Mouse (Mus musculus) MEL (cell line): ENCODE results near the gene Hsf2. TPM values are rescaled to one million over a fixed set of nuclear protein-coding genes. Genes with fewer than 3 reads are reported as not detected.
A peak's percentile ranks its signal among the peaks of the same experiment; 100 is the strongest.
"Not testable (repeated sequence)": the region's sequence is repeated elsewhere in the genome, so short reads cannot be mapped to it uniquely, and the experiment has no call there.

Source experiments
- DNase-seq: peaks from one replicate; pipeline ENCODE4 v3.0.0; 2011; ENCODE audit warnings: low read depth, low spot score
- H3K27ac ChIP-seq: 2 replicates; pipeline ENCODE4 v1.5.1; 2012; ENCODE audit warnings: low read depth, mild to moderate bottlenecking, control low read depth, low read length, moderate library complexity; ENCODE audit not compliant: control insufficient read depth
- H3K27me3 ChIP-seq, 2 experiments: fragments of 150-350 bp in 1 of 2; sonication (generic) in 1 of 2; 2 replicates each; pipeline ENCODE4 v1.6.1; 2012; ENCODE audit warnings: low read length in 2 of 2, mild to moderate bottlenecking in 2 of 2, improper control_type of control experiment in 1 of 2, moderate library complexity in 1 of 2; ENCODE audit not compliant: insufficient read depth in 2 of 2, control insufficient read depth in 1 of 2
- H3K36me3 ChIP-seq, 2 experiments: 2 replicates each; pipeline ENCODE4 v1.6.1; 2012 to 2014; ENCODE audit warnings: low read length in 2 of 2, improper control_type of control experiment in 1 of 2, inconsistent platforms in 1 of 2, mild to moderate bottlenecking in 1 of 2; ENCODE audit not compliant: insufficient read depth in 2 of 2, control insufficient read depth in 1 of 2
- H3K4me1 ChIP-seq, 2 experiments: fragments of 150-350 bp in 1 of 2; sonication (generic) in 1 of 2; 2 replicates each; pipeline ENCODE4 v1.6.1; 2012; ENCODE audit warnings: low read length in 2 of 2, improper control_type of control experiment in 1 of 2, mild to moderate bottlenecking in 1 of 2; ENCODE audit not compliant: insufficient read depth in 2 of 2, control insufficient read depth in 1 of 2
- H3K4me3 ChIP-seq, 2 experiments: fragments of 150-350 bp in 1 of 2; sonication (generic) in 1 of 2; 2 replicates each; pipeline ENCODE4 v1.5.1; 2012; ENCODE audit warnings: low read depth in 2 of 2, low read length in 2 of 2, mild to moderate bottlenecking in 2 of 2, moderate library complexity in 2 of 2, control low read depth in 1 of 2, improper control_type of control experiment in 1 of 2; ENCODE audit not compliant: control insufficient read depth in 1 of 2, insufficient read depth in 1 of 2
- H3K79me2 ChIP-seq: 2 replicates; pipeline ENCODE4 v1.6.1; 2012; ENCODE audit warnings: mild to moderate bottlenecking, low read length, moderate library complexity; ENCODE audit not compliant: control insufficient read depth, poor library complexity, insufficient read depth
- H3K9ac ChIP-seq: 2 replicates; pipeline ENCODE4 v1.6.1; 2012; ENCODE audit warnings: low read depth, mild to moderate bottlenecking, control low read depth, low read length, moderate library complexity; ENCODE audit not compliant: control insufficient read depth, poor library complexity, severe bottlenecking
- H3K9me3 ChIP-seq: fragments of 150-350 bp; sonication (generic); replicated peaks from 2 replicates; pipeline ENCODE4 v1.6.1; 2012; ENCODE audit warnings: mild to moderate bottlenecking, low read length, improper control_type of control experiment, moderate library complexity; ENCODE audit not compliant: insufficient read depth
- CHD2 ChIP-seq: IDR thresholded peaks from 2 replicates; pipeline ENCODE4 v1.6.1; 2011; ENCODE audit warnings: low read length, improper control_type of control experiment
- CTCF ChIP-seq, 3 experiments: IDR thresholded peaks in 2 of 3; conservative IDR thresholded peaks in 1 of 3; 2 replicates each; pipeline ENCODE4 v1.5.1; 2011 to 2012; ENCODE audit warnings: low read length in 3 of 3, low read depth in 2 of 3, mild to moderate bottlenecking in 2 of 3, improper control_type of control experiment in 1 of 3, inconsistent platforms in 1 of 3, mixed read lengths in 1 of 3, moderate library complexity in 1 of 3; ENCODE audit not compliant: control insufficient read depth in 1 of 3, insufficient read depth in 1 of 3, poor library complexity in 1 of 3, severe bottlenecking in 1 of 3
- E2F4 ChIP-seq: IDR thresholded peaks from 2 replicates; pipeline ENCODE4 v1.6.1; 2011; ENCODE audit warnings: low read depth, low read length, improper control_type of control experiment, borderline replicate concordance
- ETS1 ChIP-seq: IDR thresholded peaks from 2 replicates; pipeline ENCODE4 v1.6.1; 2012; ENCODE audit warnings: low read depth, mild to moderate bottlenecking, inconsistent platforms, low read length, improper control_type of control experiment, moderate library complexity
- GATA1 ChIP-seq: IDR thresholded peaks from 2 replicates; pipeline ENCODE4 v1.6.1; 2011; ENCODE audit warnings: low read depth, low read length, improper control_type of control experiment
- JUND ChIP-seq: IDR thresholded peaks from 2 replicates; pipeline ENCODE4 v1.6.1; 2011; ENCODE audit warnings: low read depth, mild to moderate bottlenecking, improper control_type of control experiment, low read length
- KAT2A ChIP-seq: conservative IDR thresholded peaks from 2 replicates; pipeline ENCODE4 v1.6.1; 2012; ENCODE audit warnings: low read depth, low read length, improper control_type of control experiment, inconsistent platforms
- MAX ChIP-seq: IDR thresholded peaks from 2 replicates; pipeline ENCODE4 v1.6.1; 2011; ENCODE audit warnings: low read length, improper control_type of control experiment
- MAZ ChIP-seq: IDR thresholded peaks from 2 replicates; pipeline ENCODE4 v1.6.1; 2012; ENCODE audit warnings: low read depth, mild to moderate bottlenecking, inconsistent platforms, low read length, improper control_type of control experiment
- MEF2A ChIP-seq: IDR thresholded peaks from 2 replicates; pipeline ENCODE4 v1.6.1; 2014; ENCODE audit warnings: low read depth, mild to moderate bottlenecking, inconsistent platforms, low read length, improper control_type of control experiment; ENCODE audit not compliant: poor library complexity, insufficient replicate concordance, severe bottlenecking; ENCODE audit errors: extremely low read depth
- MXI1 ChIP-seq: IDR thresholded peaks from 2 replicates; pipeline ENCODE4 v1.6.1; 2011; ENCODE audit warnings: mild to moderate bottlenecking, low read depth, low read length, improper control_type of control experiment
- MYB ChIP-seq: IDR thresholded peaks from 2 replicates; pipeline ENCODE4 v1.6.1; 2011; ENCODE audit warnings: mild to moderate bottlenecking, low read depth, low read length, improper control_type of control experiment
- NELFE ChIP-seq: IDR thresholded peaks from 2 replicates; pipeline ENCODE4 v1.6.1; 2011; ENCODE audit warnings: low read depth, low read length, improper control_type of control experiment
- RAD21 ChIP-seq: IDR thresholded peaks from 2 replicates; pipeline ENCODE4 v1.6.1; 2011; ENCODE audit warnings: mild to moderate bottlenecking, low read depth, low read length, improper control_type of control experiment
- SIN3A ChIP-seq: IDR thresholded peaks from 2 replicates; pipeline ENCODE4 v1.6.1; 2012; ENCODE audit warnings: low read length, improper control_type of control experiment, inconsistent platforms
- SMC3 ChIP-seq: IDR thresholded peaks from 2 replicates; pipeline ENCODE4 v1.6.1; 2011; ENCODE audit warnings: low read depth, low read length, improper control_type of control experiment
- TBP ChIP-seq: IDR thresholded peaks from 2 replicates; pipeline ENCODE4 v1.8.0; 2011; ENCODE audit warnings: low read depth, low read length, improper control_type of control experiment
- USF1 ChIP-seq: IDR thresholded peaks from 2 replicates; pipeline ENCODE4 v1.6.1; 2014; ENCODE audit warnings: low read depth, mild to moderate bottlenecking, inconsistent platforms, low read length, improper control_type of control experiment, moderate library complexity
- ZC3H11A ChIP-seq: IDR thresholded peaks from 2 replicates; pipeline ENCODE4 v1.6.1; 2012; ENCODE audit warnings: low read depth, mild to moderate bottlenecking, inconsistent platforms, low read length, improper control_type of control experiment
- ZMIZ1 ChIP-seq: IDR thresholded peaks from 2 replicates; pipeline ENCODE4 v1.6.1; 2012; ENCODE audit warnings: low read depth, mild to moderate bottlenecking, inconsistent platforms, low read length, improper control_type of control experiment, moderate library complexity
- polyA plus RNA-seq, 2 experiments: library from polyadenylated mRNA; stranded (reverse) in 1 of 2; unstranded in 1 of 2; fragments of >175 nt in 1 of 2; fragments of >200 nt in 1 of 2; gene quantifications; 2 replicates each; pipeline versions ENCODE4 v1.2.1 to v1.2.4; 2012; ENCODE audit warnings: low replicate concordance in 2 of 2, low read depth in 1 of 2; ENCODE audit not compliant: insufficient read length in 2 of 2, insufficient read depth in 1 of 2, missing spikeins in 1 of 2
- total RNA-seq: library from RNA; depleted of rRNA; stranded (reverse); fragments of 300-350 nt; gene quantifications from 2 replicates; pipeline ENCODE4 v1.2.3, GENCODE M21; 2012

The Hsf2 gene
- total and polyA plus RNA-seq, 3 experiments: 4.5 to 6.1 TPM; not detected in 1

DNA sequence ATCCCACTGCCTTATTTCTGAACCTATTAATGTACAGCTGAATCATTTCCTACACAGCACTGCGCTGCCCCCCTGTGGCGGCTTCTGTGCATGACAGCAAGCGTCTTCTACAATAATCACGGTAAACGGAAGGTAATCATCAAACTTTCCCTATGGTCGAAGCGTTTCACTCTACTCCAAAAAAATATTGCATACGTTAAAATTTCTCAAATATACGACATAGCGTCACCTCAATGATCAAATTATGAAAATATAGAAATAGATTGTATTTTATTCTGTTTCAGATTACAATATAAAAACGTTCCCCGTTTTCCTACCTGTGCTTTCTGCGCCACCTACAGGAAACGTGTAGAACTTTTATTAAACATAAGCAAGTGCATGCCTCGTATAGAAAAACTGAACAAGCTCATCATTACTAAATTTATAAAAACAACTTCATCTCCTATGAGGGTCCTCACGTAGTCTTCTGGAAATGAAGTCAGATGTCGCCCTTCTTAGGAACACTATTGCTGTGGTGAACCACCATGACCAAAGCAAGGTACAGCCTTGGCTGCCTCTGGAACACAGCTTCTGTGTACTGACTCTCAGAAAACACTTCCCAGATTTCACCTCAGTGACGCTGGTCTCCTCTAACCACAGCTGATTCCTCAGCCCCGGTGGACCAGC is 38.0 kb upstream of the Hsf2 start:
- Histone ChIP-seq H3K27ac (no peak overlapping the region), H3K9ac (no peak overlapping the region), H3K27me3 (no peaks in the 10 kb centered on the region; a peak in 1 of 4 replicates), H3K9me3 (no peaks in the 10 kb centered on the region), H3K4me3 (peak overlapping the region in 1 of 2 experiments; percentile 56; a peak in 1 of 4 replicates), H3K36me3 (no peaks in the 10 kb centered on the region), H3K79me2 (no peaks in the 10 kb centered on the region), H3K4me1 (peaks cover 0 to 4% of the 10 kb centered on the region in 2 experiments; a peak in 1 of 4 replicates)
- TF ChIP-seq SMC3: peak; percentile 68
- TF ChIP-seq CTCF (IDR thresholded peaks at IDR 0.05 in 2 of 3, conservative IDR thresholded peaks at IDR 0.05 in 1 of 3; ENCODE audit: control insufficient read depth in 1 of 3, insufficient read depth in 1 of 3, low read depth in 2 of 3, low read length in 3 of 3, poor library complexity in 1 of 3, severe bottlenecking in 1 of 3): peak; percentile 68 to 85 (median 68)
- TF ChIP-seq MAX: no peak
- TF ChIP-seq RAD21: peak; percentile 73
- no peak for TF ChIP-seq MXI1
- no peak for TF ChIP-seq CHD2
- TF ChIP-seq E2F4: no peak
- TF ChIP-seq NELFE: no peak
- TF ChIP-seq ZC3H11A: peak; percentile 23; the same call in 1 of the 2 replicates
- peak; percentile 83 for DNase-seq

DNA sequence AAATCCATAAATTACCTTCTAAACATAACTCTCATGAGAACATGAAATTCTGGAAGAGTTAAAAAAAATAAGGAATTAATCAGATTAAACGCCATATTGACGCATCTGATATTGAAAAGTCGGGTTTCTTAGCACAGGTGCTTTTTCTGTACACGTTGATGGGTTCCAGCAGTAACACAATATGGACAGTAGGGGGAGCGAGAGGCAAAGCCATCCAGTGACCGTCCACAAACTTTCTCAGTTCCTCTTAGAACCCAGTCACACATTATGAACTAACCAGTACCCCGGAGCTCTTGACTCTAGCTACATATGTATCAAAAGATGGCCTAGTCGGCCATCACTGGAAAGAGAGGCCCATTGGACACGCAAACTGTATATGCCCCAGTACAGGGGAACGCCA is 22.9 kb upstream of the Hsf2 start:
- H3K27me3 ChIP-seq, H3K9me3 ChIP-seq, H3K36me3 ChIP-seq, H3K4me1 ChIP-seq, H3K4me3 ChIP-seq, H3K79me2 ChIP-seq, H3K9ac ChIP-seq, H3K27ac ChIP-seq: not testable (repeated sequence)
- peak; percentile 71 for TF ChIP-seq SMC3
- peak; percentile 86 for TF ChIP-seq RAD21
- TF ChIP-seq CTCF (IDR thresholded peaks at IDR 0.05 in 2 of 3, conservative IDR thresholded peaks at IDR 0.05 in 1 of 3; ENCODE audit: control insufficient read depth in 1 of 3, insufficient read depth in 1 of 3, low read depth in 2 of 3, low read length in 3 of 3, poor library complexity in 1 of 3, severe bottlenecking in 1 of 3): peak; percentile 64 to 77 (median 72)
- TF ChIP-seq ZC3H11A: peak; percentile 56; the same call in 1 of the 2 replicates
- peak; percentile 74 for DNase-seq

DNA sequence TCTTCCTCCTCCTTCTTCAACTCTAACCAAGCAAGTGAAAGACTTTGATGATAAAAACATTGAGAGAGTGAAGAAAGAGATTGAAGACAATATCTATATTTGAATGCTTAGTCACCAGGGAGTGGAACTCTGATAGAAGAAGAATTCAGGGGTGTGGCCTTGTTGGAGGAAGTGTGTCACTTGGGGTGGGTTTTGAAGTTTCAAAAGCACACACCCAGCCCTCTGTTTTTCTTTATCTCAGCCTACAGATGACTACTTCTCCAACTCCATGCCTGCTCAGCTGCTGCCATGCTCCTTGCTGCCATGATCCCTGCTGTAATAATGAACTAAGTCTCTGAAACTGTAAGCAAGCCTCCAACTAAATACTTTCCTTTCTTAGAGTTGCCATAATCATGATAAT is 20.4 kb upstream of the Hsf2 start:
- Histone ChIP-seq H3K79me2 (no peaks in the 10 kb centered on the region), H3K9me3 (no peaks in the 10 kb centered on the region), H3K27me3 (peaks cover 0 to 2% of the 10 kb centered on the region in 2 experiments; a peak in 2 of 4 replicates), H3K4me3 (no peak overlapping the region), H3K9ac (no peak overlapping the region), H3K4me1 (no peaks in the 10 kb centered on the region), H3K36me3 (no peaks in the 10 kb centered on the region), H3K27ac (no peak overlapping the region)
- peak; percentile 66 for DNase-seq
- TF ChIP-seq CTCF (IDR thresholded peaks at IDR 0.05 in 2 of 3, conservative IDR thresholded peaks at IDR 0.05 in 1 of 3; ENCODE audit: control insufficient read depth in 1 of 3, insufficient read depth in 1 of 3, low read depth in 2 of 3, low read length in 3 of 3, poor library complexity in 1 of 3, severe bottlenecking in 1 of 3) (no peak), MAX (no peak), SIN3A (no peak), TBP (no peak), GATA1 (peak; percentile 16; the same call in 1 of the 2 replicates), ETS1 (0 out of 2 replicates have a peak, but pooled peaks have one; percentile 24), JUND (no peak), E2F4 (no peak), MYB (no peak), USF1 (no peak), MAZ (no peak), ZMIZ1 (no peak), MEF2A (no peak), KAT2A (no peak)
